Mouse (Mus musculus) liver, embryonic 14.5 days (tissue): ENCODE data around the gene Onecut3. TPM values are rescaled to one million over a fixed set of nuclear protein-coding genes. Genes with fewer than 3 reads are reported as not detected.

Source experiments
- ATAC-seq: fragments of 200-750 bp; cut with Nextera tagmentation; 2 replicates; pipeline ENCODE4 v1.8.0; 2017; ENCODE audit warnings: moderate number of reproducible peaks, mild to moderate bottlenecking, moderate library complexity; ENCODE audit not compliant: insufficient read depth
- DNase-seq, 3 experiments: peaks; one replicate each; pipeline ENCODE4 v3.0.0-alpha.2; 2012 to 2013; ENCODE audit warnings: low read depth in 3 of 3, low spot score in 3 of 3
- H3K27ac ChIP-seq: fragments of 300-500 bp; sonication (generic); 2 replicates; pipeline ENCODE4 v1.5.1; 2014; ENCODE audit warnings: moderate library complexity, mild to moderate bottlenecking, control low read depth, inconsistent platforms
- H3K27me3 ChIP-seq: fragments of 300-500 bp; sonication (generic); 2 replicates; pipeline ENCODE4 v1.6.1; 2014; ENCODE audit warnings: mild to moderate bottlenecking, low read length, moderate library complexity; ENCODE audit not compliant: control insufficient read depth, insufficient read depth
- H3K36me3 ChIP-seq: fragments of 300-500 bp; sonication (generic); replicated peaks from 2 replicates; pipeline ENCODE4 v1.6.1; 2014; ENCODE audit warnings: low read depth; ENCODE audit not compliant: control insufficient read depth, insufficient read depth
- H3K4me1 ChIP-seq, 2 experiments: fragments of 200-500 bp in 1 of 2; fragments of 300-500 bp in 1 of 2; sonication (generic) in 1 of 2; replicated peaks; 2 replicates each; pipeline ENCODE4 v1.6.1; 2012 to 2014; ENCODE audit warnings: antibody characterized with exemption in 1 of 2, inconsistent platforms in 1 of 2, low read length in 1 of 2; ENCODE audit not compliant: control insufficient read depth in 2 of 2, insufficient read depth in 2 of 2
- H3K4me2 ChIP-seq: fragments of 300-500 bp; sonication (generic); 2 replicates; pipeline ENCODE4 v1.6.1; 2014; ENCODE audit warnings: low read depth, mild to moderate bottlenecking, control low read depth, moderate library complexity
- H3K4me3 ChIP-seq, 2 experiments: fragments of 200-500 bp in 1 of 2; fragments of 300-500 bp in 1 of 2; sonication (generic) in 1 of 2; 2 replicates each; pipeline ENCODE4 v1.5.1; 2012 to 2014; ENCODE audit warnings: low read depth in 2 of 2, low read length in 2 of 2, mild to moderate bottlenecking in 2 of 2, control low read depth in 1 of 2, inconsistent platforms in 1 of 2, moderate library complexity in 1 of 2; ENCODE audit not compliant: insufficient read depth in 1 of 2
- H3K9ac ChIP-seq: fragments of 300-500 bp; sonication (generic); replicated peaks from 2 replicates; pipeline ENCODE4 v1.6.1; 2014; ENCODE audit warnings: mild to moderate bottlenecking, control low read depth, moderate library complexity
- H3K9me3 ChIP-seq: fragments of 300-500 bp; sonication (generic); 2 replicates; pipeline ENCODE4 v1.6.1; 2016; ENCODE audit warnings: low read length, mixed read lengths; ENCODE audit not compliant: control insufficient read depth
- CTCF ChIP-seq: IDR thresholded peaks from 2 replicates; pipeline ENCODE4 v1.5.1; 2016; ENCODE audit warnings: antibody characterized with exemption, low read depth, control low read depth
- EP300 ChIP-seq: IDR thresholded peaks from 2 replicates; pipeline ENCODE4 v1.6.1; 2016; ENCODE audit warnings: antibody characterized with exemption, low read depth
- WGBS: fragments of 180-500 bp; shearing (Covaris S2); extraction: QIAGEN DNeasy Blood & Tissue Kit; methylation state at CpG from one replicate; pipeline ENCODE4 v1.1.7; 2014; ENCODE audit not compliant: insufficient replicate concordance; 5-methylcytosine and 5-hydroxymethylcytosine counted together
- polyA plus RNA-seq, 2 experiments: library from polyadenylated mRNA; depleted of rRNA in 1 of 2; stranded (reverse) in 1 of 2; unstranded in 1 of 2; fragments of >200 nt; fragmentation: Nextera tagmentation in 1 of 2; extraction: Ambion mirVana in 1 of 2; gene quantifications; 2 replicates each; pipeline versions ENCODE4 v1.2.1 to v1.2.3; 2012 to 2014

The Onecut3 gene
- polyA plus RNA-seq, 2 experiments, result 0.02 TPM; not detected in 1

GRCm38 (mm10) chr10:80481002-80481401 is 13.6 kb upstream of the Onecut3 start:
- no peak overlapping the region for H3K4me2 ChIP-seq
- H3K9me3 ChIP-seq, result no peaks in the 10 kb centered on the region
- no peak overlapping the region for H3K27ac ChIP-seq
- peaks cover 0 to 4% of the 10 kb centered on the region in 2 experiments; a peak in 2 of 4 replicates for H3K4me1 ChIP-seq
- ATAC-seq (peak; percentile 70), DNase-seq (peak; percentile 36 to 56 (median 40))
- H3K9ac ChIP-seq, result no peak overlapping the region
- WGBS, result 15% methylated on average over 5 of the region's 5 CpGs
- peaks cover 35% of the 10 kb centered on the region for H3K27me3 ChIP-seq
- TF ChIP-seq CTCF, result no peak
- TF ChIP-seq EP300, result no peak
- no peak overlapping the region for H3K4me3 ChIP-seq
- H3K36me3 ChIP-seq, result no peaks in the 10 kb centered on the region

- Histone ChIP-seq H3K36me3 (no peaks in the 10 kb centered on the region), H3K27me3 (peaks cover 70% of the 10 kb centered on the region), H3K4me2 (no peak overlapping the region), H3K9me3 (no peaks in the 10 kb centered on the region), H3K27ac (no peak overlapping the region), H3K4me1 (no peaks in the 10 kb centered on the region), H3K9ac (no peak overlapping the region), H3K4me3 (no peak overlapping the region)
- 46% methylated on average over 7 of the region's 7 CpGs for WGBS
- TF ChIP-seq CTCF (peak; percentile 87), EP300 (no peak)
- ATAC-seq, result no peak
- no peak for DNase-seq
Observed at GRCm38 (mm10) chr10:80486862-80487379, 7.7 kb upstream of the Onecut3 start.

GRCm38 (mm10) chr10:80490051-80490450 is 4.6 kb upstream of the Onecut3 start:
- Histone ChIP-seq H3K9ac (no peak overlapping the region), H3K4me2 (no peak overlapping the region), H3K4me1 (no peaks in the 10 kb centered on the region), H3K27ac (no peak overlapping the region), H3K4me3 (no peak overlapping the region), H3K27me3 (peaks cover 78% of the 10 kb centered on the region), H3K36me3 (no peaks in the 10 kb centered on the region), H3K9me3 (no peaks in the 10 kb centered on the region)
- DNase-seq (no peak), ATAC-seq (no peak)
- TF ChIP-seq EP300 (no peak), CTCF (no peak)
- 3% methylated on average over 22 of the region's 22 CpGs for WGBS

- Histone ChIP-seq H3K4me2 (peak overlapping the region; percentile 38), H3K36me3 (no peaks in the 10 kb centered on the region), H3K9me3 (no peaks in the 10 kb centered on the region), H3K4me1 (no peaks in the 10 kb centered on the region), H3K27me3 (peaks cover 100% of the 10 kb centered on the region), H3K4me3 (peak overlapping the region in 1 of 2 experiments; percentile 2; a peak in 2 of 4 replicates), H3K27ac (no peak overlapping the region), H3K9ac (no peak overlapping the region)
- ATAC-seq (no peak), DNase-seq (no peak)
- TF ChIP-seq EP300 (no peak), CTCF (0 out of 2 replicates have a peak, but pooled peaks have one; percentile 6)
- under 1% methylated on average over 35 of the region's 35 CpGs for WGBS
Observed at GRCm38 (mm10) chr10:80495901-80496300, 1.3 kb downstream of the Onecut3 start.

- peak overlapping the region in 1 of 2 experiments; percentile 2; a peak in 1 of 4 replicates for H3K4me3 ChIP-seq
- H3K4me1 ChIP-seq, result no peaks in the 10 kb centered on the region
- H3K36me3 ChIP-seq, result no peaks in the 10 kb centered on the region
- H3K27ac ChIP-seq, result no peak overlapping the region
- DNase-seq (no peak), ATAC-seq (no peak)
- H3K27me3 ChIP-seq, result peaks cover 99% of the 10 kb centered on the region
- 1% methylated on average over 20 of the region's 20 CpGs for WGBS
- no peak for TF ChIP-seq EP300
- TF ChIP-seq CTCF, result no peak
- no peak overlapping the region for H3K9ac ChIP-seq
- H3K4me2 ChIP-seq, result peak overlapping the region; percentile 38
- H3K9me3 ChIP-seq, result no peaks in the 10 kb centered on the region
Observed at GRCm38 (mm10) chr10:80496421-80496820, 1.8 kb downstream of the Onecut3 start.
